Mouse (Mus musculus) limb, embryonic 11.5 days (tissue): ENCODE results near the gene Chrnb1. TPM values are rescaled to one million over a fixed set of nuclear protein-coding genes. Genes with fewer than 3 reads are reported as not detected.

Experiments
- ATAC-seq: fragments of 200-750 bp; cut with Nextera tagmentation; 2 replicates; pipeline ENCODE4 v1.8.0; 2017; ENCODE audit warnings: low read depth; ENCODE audit not compliant: insufficient number of reproducible peaks, low FRiP score, low TSS enrichment
- DNase-seq: peaks from one replicate; pipeline ENCODE4 v3.0.0-alpha.2; 2015; ENCODE audit warnings: low spot score
- H3K27ac ChIP-seq: fragments of 300-500 bp; sonication (generic); replicated peaks from 2 replicates; pipeline ENCODE4 v1.5.1; 2014; ENCODE audit warnings: low read depth, mild to moderate bottlenecking, low read length
- H3K27me3 ChIP-seq: fragments of 300-500 bp; sonication (generic); 2 replicates; pipeline ENCODE4 v1.6.1; 2014; ENCODE audit warnings: mild to moderate bottlenecking, low read length, mixed read lengths; ENCODE audit not compliant: control insufficient read depth, insufficient read depth
- H3K36me3 ChIP-seq: fragments of 300-500 bp; sonication (generic); 2 replicates; pipeline ENCODE4 v1.6.1; 2014; ENCODE audit warnings: mild to moderate bottlenecking, low read length, moderate library complexity, mixed read lengths; ENCODE audit not compliant: control insufficient read depth, insufficient read depth
- H3K4me1 ChIP-seq: fragments of 300-500 bp; sonication (generic); 2 replicates; pipeline ENCODE4 v1.6.1; 2014; ENCODE audit warnings: low read length, mixed read lengths; ENCODE audit not compliant: control insufficient read depth, insufficient read depth
- H3K4me2 ChIP-seq: fragments of 300-500 bp; sonication (generic); 2 replicates; pipeline ENCODE4 v1.6.1; 2014; ENCODE audit warnings: low read depth, mild to moderate bottlenecking, moderate library complexity; ENCODE audit not compliant: severe bottlenecking
- H3K4me3 ChIP-seq: fragments of 300-500 bp; sonication (generic); 2 replicates; pipeline ENCODE4 v1.5.1; 2014; ENCODE audit warnings: low read depth, low read length
- H3K9ac ChIP-seq: fragments of 300-500 bp; sonication (generic); 2 replicates; pipeline ENCODE4 v1.6.1; 2014; ENCODE audit warnings: mild to moderate bottlenecking, low read length
- H3K9me3 ChIP-seq: fragments of 300-500 bp; sonication (generic); 2 replicates; pipeline ENCODE4 v1.6.1; 2016; ENCODE audit warnings: low read length; ENCODE audit not compliant: control insufficient read depth
- WGBS: fragments of 180-500 bp; shearing (Covaris S2); extraction: QIAGEN DNeasy Blood & Tissue Kit; methylation state at CpG from one replicate; pipeline ENCODE4 v1.1.7; 2014; 5-methylcytosine and 5-hydroxymethylcytosine counted together
- polyA plus RNA-seq: library from polyadenylated mRNA; unstranded; fragments of >200 nt; fragmentation: Nextera tagmentation; extraction: Ambion mirVana; gene quantifications from 2 replicates; pipeline ENCODE4 v1.2.1, GENCODE M21; 2014

The Chrnb1 gene
- polyA plus RNA-seq, 1 experiment from 2014 or later = 4.3 TPM

DNA sequence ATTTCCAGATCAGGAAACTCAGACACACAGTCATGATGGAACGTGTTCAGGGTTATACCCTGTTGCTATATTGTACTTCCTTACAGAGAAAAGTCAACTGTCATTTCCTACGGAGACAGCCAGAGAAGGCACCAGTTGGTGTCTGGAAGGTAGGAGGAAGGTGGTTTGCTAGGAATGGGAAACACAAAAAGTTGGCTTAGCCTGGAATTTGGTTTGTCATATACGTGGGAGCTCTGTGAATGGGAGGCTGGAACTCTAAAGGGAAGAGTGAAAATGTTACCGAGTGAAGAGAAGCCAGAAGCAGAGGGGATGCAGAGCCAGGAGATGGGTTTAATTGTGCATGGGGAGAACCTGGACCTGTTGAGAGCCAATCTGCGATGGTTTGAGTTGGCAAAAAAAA, 4.3 kb downstream of the Chrnb1 start:
- no peak overlapping the region for H3K4me3 ChIP-seq
- ATAC-seq (no peak), DNase-seq (no peak)
- no peak overlapping the region for H3K9ac ChIP-seq
- H3K4me2 ChIP-seq = no peak overlapping the region
- H3K36me3 ChIP-seq = no peaks in the 10 kb centered on the region
- peaks cover 4% of the 10 kb centered on the region; the same call in 1 of the 2 replicates for H3K27me3 ChIP-seq
- no peaks in the 10 kb centered on the region for H3K4me1 ChIP-seq
- H3K9me3 ChIP-seq = no peaks in the 10 kb centered on the region
- WGBS = 72% methylated on average over 5 of the region's 5 CpGs
- no peak overlapping the region for H3K27ac ChIP-seq

DNA sequence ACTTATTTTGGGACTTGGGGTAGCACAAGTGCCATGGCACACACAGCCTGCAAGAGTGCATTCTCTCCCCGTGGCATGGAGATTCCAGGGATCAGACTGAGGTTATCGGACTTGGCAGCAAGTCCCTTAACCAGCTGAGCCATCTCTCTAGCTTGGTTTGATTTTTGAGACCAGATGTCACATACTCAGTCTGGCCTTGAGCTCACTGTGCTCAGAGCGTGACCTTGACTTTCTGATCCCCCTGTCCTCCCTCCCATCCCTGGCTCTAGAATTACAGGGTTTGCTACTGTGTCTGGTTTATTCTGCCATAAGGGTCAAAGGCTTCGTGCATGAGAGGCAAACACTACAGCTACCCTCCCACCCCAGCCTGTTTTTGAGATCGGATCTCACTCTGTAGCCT, 6.3 kb downstream of the Chrnb1 start:
- no peak overlapping the region for H3K4me2 ChIP-seq
- no peak for ATAC-seq

DNA sequence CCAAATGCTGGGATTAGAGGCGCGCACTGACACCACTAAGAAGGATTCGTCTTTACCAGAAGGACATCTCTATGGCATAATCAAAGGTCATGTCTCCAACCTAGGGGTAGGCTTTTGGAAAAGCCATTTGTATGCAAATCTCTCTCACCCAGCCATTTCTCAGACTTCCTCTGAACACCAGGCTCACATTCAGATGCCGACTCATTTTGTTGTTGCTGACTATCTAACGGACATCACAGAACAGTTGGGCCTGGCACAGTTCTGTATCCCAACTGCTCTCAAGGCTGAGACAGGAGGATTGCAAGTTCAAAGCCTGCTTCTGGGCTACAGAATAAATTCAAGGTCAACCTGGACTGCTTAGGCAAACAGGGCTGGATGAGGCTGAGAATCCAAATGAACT, 8.4 kb downstream of the Chrnb1 start:
- 92% methylated on average over 5 of the region's 5 CpGs for WGBS
- H3K27ac ChIP-seq = no peak overlapping the region
- no peaks in the 10 kb centered on the region for H3K9me3 ChIP-seq
- no peaks in the 10 kb centered on the region for H3K36me3 ChIP-seq
- no peak overlapping the region for H3K4me3 ChIP-seq
- H3K4me1 ChIP-seq = no peaks in the 10 kb centered on the region
- no peaks in the 10 kb centered on the region for H3K27me3 ChIP-seq
- H3K4me2 ChIP-seq = no peak overlapping the region
- ATAC-seq (no peak), DNase-seq (no peak)
- no peak overlapping the region for H3K9ac ChIP-seq

More for the DNA sequence above, 6.3 kb downstream of the Chrnb1 start:
- no peaks in the 10 kb centered on the region for H3K9me3 ChIP-seq
- H3K4me3 ChIP-seq = no peak overlapping the region
- H3K9ac ChIP-seq = no peak overlapping the region
- H3K4me1 ChIP-seq = no peaks in the 10 kb centered on the region
- H3K27ac ChIP-seq = no peak overlapping the region
- 61% methylated on average over 5 of the region's 5 CpGs for WGBS
- no peaks in the 10 kb centered on the region for H3K36me3 ChIP-seq
- peaks cover 4% of the 10 kb centered on the region; the same call in 1 of the 2 replicates for H3K27me3 ChIP-seq
- DNase-seq = no peak

DNA sequence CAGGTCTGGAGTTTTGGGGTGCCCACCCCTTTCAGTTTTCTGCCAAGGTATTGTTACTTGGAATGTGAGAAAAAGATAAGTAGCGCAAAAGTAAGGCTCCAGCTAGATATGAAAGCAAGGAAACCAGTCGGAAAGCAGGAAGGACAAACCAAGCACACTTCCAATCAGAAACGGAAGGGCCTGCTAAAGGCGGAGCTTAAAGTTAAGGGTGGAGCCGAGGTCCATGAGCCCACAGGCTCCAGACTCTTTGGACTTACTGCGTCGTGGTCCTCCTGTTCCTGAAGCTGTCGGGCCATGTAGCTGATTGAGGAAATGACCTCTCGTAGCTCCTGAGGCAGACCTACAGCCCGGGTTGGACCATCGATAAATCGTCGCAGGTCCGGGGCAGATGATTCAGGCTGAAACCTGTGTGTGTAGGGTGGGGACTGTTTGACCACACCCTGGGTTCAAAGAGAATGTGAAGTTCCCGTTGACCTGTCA, 10.9 kb downstream of the Chrnb1 start:
- Histone ChIP-seq H3K4me1 (no peaks in the 10 kb centered on the region), H3K4me3 (no peak overlapping the region), H3K36me3 (no peaks in the 10 kb centered on the region), H3K9ac (no peak overlapping the region), H3K4me2 (no peak overlapping the region), H3K9me3 (no peaks in the 10 kb centered on the region), H3K27ac (no peak overlapping the region), H3K27me3 (no peaks in the 10 kb centered on the region)
- no peak for ATAC-seq
- DNase-seq = no peak
- WGBS = 37% methylated on average over 15 of the region's 15 CpGs

DNA sequence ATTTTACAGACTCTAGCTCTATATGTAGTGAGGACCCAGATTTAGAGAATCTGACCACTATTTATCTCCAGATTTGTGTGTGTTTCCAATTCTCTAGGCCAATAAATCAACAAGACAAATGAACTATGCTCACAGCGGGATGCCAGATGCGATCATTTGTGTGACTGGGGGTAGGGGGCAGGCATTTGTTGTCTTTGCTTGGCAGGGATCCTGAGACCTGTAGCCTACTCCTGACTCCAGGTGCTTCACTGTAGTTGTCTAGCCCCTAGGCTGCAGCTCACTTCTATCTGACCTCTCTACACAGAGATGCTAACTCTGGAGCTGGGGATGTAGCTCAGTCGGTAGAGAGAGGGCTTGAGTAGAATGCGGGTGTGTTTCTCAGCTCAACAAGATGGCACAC, 13.9 kb downstream of the Chrnb1 start:
- 25% methylated on average over 4 of the region's 4 CpGs for WGBS
- Histone ChIP-seq H3K9me3 (no peaks in the 10 kb centered on the region), H3K9ac (no peak overlapping the region), H3K36me3 (no peaks in the 10 kb centered on the region), H3K4me3 (no peak overlapping the region), H3K27me3 (peaks cover 9% of the 10 kb centered on the region; the same call in 1 of the 2 replicates), H3K4me1 (no peaks in the 10 kb centered on the region), H3K27ac (no peak overlapping the region), H3K4me2 (no peak overlapping the region)
- DNase-seq = no peak
- ATAC-seq = no peak

DNA sequence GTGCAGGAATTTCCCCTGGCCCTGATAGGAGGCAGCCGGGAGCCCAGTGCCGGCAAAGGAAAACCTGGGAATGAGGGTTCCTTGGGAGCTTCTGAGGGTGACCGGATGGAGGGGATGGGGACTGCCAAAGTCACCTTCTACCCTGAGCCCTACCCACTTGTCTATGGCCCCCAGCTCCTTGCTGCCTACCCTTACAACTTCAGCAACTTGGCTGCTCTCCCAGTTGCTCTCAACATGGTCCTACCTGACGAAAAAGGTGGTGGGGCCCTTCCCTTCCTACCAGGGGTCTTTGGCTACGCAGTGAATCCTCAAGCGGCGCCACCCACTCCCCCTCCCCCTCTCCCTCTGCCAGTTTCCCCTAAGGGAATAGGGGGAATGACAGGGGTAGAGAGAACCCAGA, 16.8 kb downstream of the Chrnb1 start:
- Histone ChIP-seq H3K4me2 (no peak overlapping the region), H3K4me3 (no peak overlapping the region; the same call in 1 of the 2 replicates), H3K27me3 (peaks cover 9% of the 10 kb centered on the region; the same call in 1 of the 2 replicates)

DNA sequence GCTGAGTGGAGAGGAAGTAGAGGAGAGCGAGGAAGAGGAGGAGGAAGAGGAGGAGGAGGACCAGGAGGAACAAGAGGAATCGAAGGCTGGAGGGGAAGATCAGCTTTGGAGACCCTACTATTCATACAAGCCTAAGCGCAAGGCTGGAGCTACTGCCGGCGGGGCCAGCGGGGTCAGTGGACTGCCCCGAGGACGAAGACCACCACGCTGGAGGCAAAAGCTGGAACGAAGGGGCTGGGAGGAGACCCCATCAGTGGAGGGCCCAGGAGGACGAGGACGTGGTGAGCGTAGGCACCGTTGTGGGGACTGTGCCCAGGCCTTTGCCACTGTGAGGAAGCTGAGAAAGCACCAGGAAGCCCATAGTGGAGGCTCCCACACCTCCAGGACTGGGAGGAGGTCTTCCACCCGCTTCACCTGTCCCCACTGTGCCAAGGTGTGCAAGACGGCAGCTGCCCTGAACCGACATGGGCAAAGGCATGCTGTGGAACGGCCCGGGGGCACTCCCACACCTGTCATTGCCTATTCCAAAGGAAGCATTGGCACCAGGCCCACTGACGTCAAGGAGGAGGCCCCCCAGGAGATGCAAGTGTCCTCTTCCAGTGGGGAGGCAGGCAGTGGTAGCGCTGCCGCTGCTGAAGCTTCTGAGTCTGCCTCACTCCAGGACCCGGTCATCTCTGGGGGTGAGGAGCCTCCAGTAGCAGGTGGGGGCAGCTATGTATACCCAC, 17.3 kb downstream of the Chrnb1 start:
- WGBS = 68% methylated on average over 23 of the region's 23 CpGs
- DNase-seq = no peak
- no peaks in the 10 kb centered on the region for H3K9me3 ChIP-seq
- H3K4me1 ChIP-seq = no peaks in the 10 kb centered on the region
- H3K9ac ChIP-seq = no peak overlapping the region
- no peak overlapping the region for H3K4me2 ChIP-seq
- ATAC-seq = no peak
- H3K36me3 ChIP-seq = no peaks in the 10 kb centered on the region
- no peak overlapping the region for H3K4me3 ChIP-seq
- peaks cover 9% of the 10 kb centered on the region; the same call in 1 of the 2 replicates for H3K27me3 ChIP-seq
- no peak overlapping the region for H3K27ac ChIP-seq

More for the DNA sequence above, 16.8 kb downstream of the Chrnb1 start:
- ATAC-seq = no peak
- H3K4me1 ChIP-seq = no peaks in the 10 kb centered on the region
- no peak overlapping the region for H3K9ac ChIP-seq
- no peak for DNase-seq
- WGBS = 33% methylated on average over 7 of the region's 7 CpGs
- H3K9me3 ChIP-seq = no peaks in the 10 kb centered on the region
- no peaks in the 10 kb centered on the region for H3K36me3 ChIP-seq
- H3K27ac ChIP-seq = no peak overlapping the region

DNA sequence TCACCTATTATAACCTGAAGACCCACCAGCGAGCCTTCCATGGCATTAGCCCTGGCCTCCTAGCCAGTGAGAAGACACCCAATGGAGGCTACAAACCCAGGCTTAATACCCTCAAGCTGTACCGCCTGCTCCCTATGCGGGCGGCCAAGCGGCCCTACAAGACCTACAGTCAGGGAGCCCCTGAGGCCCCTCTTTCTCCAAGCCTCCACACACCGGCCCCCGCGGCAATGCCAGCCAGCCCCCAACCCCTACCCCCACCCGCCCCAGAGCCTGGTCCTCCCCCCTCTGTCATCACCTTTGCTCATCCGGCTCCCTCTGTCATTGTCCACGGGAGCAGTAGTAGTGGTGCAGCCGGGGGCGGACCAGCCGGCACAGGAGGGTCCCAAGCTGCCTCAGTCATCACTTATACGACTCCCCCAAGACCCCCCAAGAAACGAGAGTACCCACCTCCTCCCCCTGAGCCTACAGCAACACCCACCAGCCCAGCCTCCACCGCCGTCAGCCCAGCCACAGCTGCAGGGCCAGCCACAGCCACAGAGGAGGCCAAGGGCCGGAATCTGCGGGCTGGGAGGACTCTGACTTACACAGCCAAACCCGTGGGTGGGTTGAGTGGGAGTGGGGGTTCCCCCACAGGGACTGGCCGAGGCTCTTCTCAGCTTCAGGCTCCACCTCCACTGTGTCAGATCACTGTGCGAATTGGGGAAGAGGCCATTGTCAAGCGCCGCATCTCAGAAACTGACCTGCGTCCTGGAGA, 18.1 kb downstream of the Chrnb1 start:
- Histone ChIP-seq H3K36me3 (no peaks in the 10 kb centered on the region), H3K27ac (no peak overlapping the region), H3K9me3 (no peaks in the 10 kb centered on the region), H3K4me3 (no peak overlapping the region), H3K9ac (no peak overlapping the region), H3K4me1 (no peaks in the 10 kb centered on the region), H3K27me3 (peaks cover 9% of the 10 kb centered on the region; the same call in 1 of the 2 replicates), H3K4me2 (no peak overlapping the region)
- ATAC-seq = no peak
- WGBS = 66% methylated on average over 26 of the region's 26 CpGs
- DNase-seq = no peak
